Mouse (Mus musculus): ENCODE results near the gene Krtap26-1. TPM values are rescaled to one million over a fixed set of nuclear protein-coding genes. Genes with fewer than 3 reads are reported as not detected.

Krtap26-1 gene
- polyA plus RNA-seq (2017; shearing (Covaris generic)) = under 1 TPM in 1 of 2 experiments, not detected in 1; 0.29 TPM

GRCm38 (mm10) chr16:88647358-88647846, at the start of gene Krtap26-1:
Gene Krtap26-1, minus strand, starts transcription at chr16:88647796.

GRCm38 (mm10) chr16:88671571-88671970, 24.0 kb upstream of the Krtap26-1 start, which contains the start of gene Krtap27-1:
Gene Krtap27-1, minus strand, starts transcription at chr16:88671671.

GRCm38 (mm10) chr16:88627566-88627965, 20.0 kb downstream of the Krtap26-1 start, which contains the start of gene 2310079G19Rik:
Gene 2310079G19Rik, minus strand, starts transcription at chr16:88627666.

GRCm38 (mm10) chr16:88611922-88612321, 35.7 kb downstream of the Krtap26-1 start, which contains the start of gene Krtap24-1:
Gene Krtap24-1, minus strand, starts transcription at chr16:88612279.

Other genes starting within 250 kb of the Krtap26-1 start
- not detected for gene Cldn17, start 140.8 kb downstream of the Krtap26-1 start, polyA plus RNA-seq (2017; shearing (Covaris generic))
- gene Cldn8, start 84.6 kb downstream of the Krtap26-1 start, polyA plus RNA-seq (2017; shearing (Covaris generic)) = under 1 TPM in 1 of 2 experiments, not detected in 1; 0.51 TPM
- not detected for gene Krtap24-1, start 35.5 kb downstream of the Krtap26-1 start, polyA plus RNA-seq (2017; shearing (Covaris generic))
- gene 2310079G19Rik, start 20.1 kb downstream of the Krtap26-1 start, polyA plus RNA-seq (2017; shearing (Covaris generic)) = not detected
- not detected for gene Krtap27-1, start 23.9 kb upstream of the Krtap26-1 start, polyA plus RNA-seq (2017; shearing (Covaris generic))
- gene 2310061N02Rik, start 60.2 kb upstream of the Krtap26-1 start, polyA plus RNA-seq (2017; shearing (Covaris generic)) = not detected
- under 1 TPM in 1 of 2 experiments, not detected in 1; 0.51 TPM for gene Krtap13-1, start 81.1 kb upstream of the Krtap26-1 start, polyA plus RNA-seq (2017; shearing (Covaris generic))
- gene Krtap13, start 103.8 kb upstream of the Krtap26-1 start, polyA plus RNA-seq (2017; shearing (Covaris generic)) = not detected
- not detected for gene 2310034C09Rik, start 111.1 kb upstream of the Krtap26-1 start, polyA plus RNA-seq (2017; shearing (Covaris generic))
- not detected for gene 2310057N15Rik, start 126.4 kb upstream of the Krtap26-1 start, polyA plus RNA-seq (2017; shearing (Covaris generic))
- gene Gm5965, start 130.1 kb upstream of the Krtap26-1 start, polyA plus RNA-seq (2017; shearing (Covaris generic)) = not detected
- gene Gm20741, start 164.4 kb upstream of the Krtap26-1 start, polyA plus RNA-seq (2017; shearing (Covaris generic)) = not detected
- not detected for gene Krtap15, start 172.4 kb upstream of the Krtap26-1 start, polyA plus RNA-seq (2017; shearing (Covaris generic))
- not detected for gene Krtap14, start 178.3 kb upstream of the Krtap26-1 start, polyA plus RNA-seq (2017; shearing (Covaris generic))
- 1 to 10 TPM in 1 of 2 experiments, not detected in 1; 1.2 TPM for gene Krtap19-1, start 221.6 kb upstream of the Krtap26-1 start, polyA plus RNA-seq (2017; shearing (Covaris generic))
- not detected for gene Krtap19-2, start 226.5 kb upstream of the Krtap26-1 start, polyA plus RNA-seq (2017; shearing (Covaris generic))
- under 1 TPM in 1 of 2 experiments, not detected in 1; 0.31 TPM for gene Krtap19-3, start 230.2 kb upstream of the Krtap26-1 start, polyA plus RNA-seq (2017; shearing (Covaris generic))
- gene Krtap19-4, start 237.3 kb upstream of the Krtap26-1 start, polyA plus RNA-seq (2017; shearing (Covaris generic)) = not detected
- gene Krtap19-5, start 248.7 kb upstream of the Krtap26-1 start, polyA plus RNA-seq (2017; shearing (Covaris generic)) = not detected

All from inflammation-experienced regulatory T-cells (primary cell).